Mouse (Mus musculus) liver, adult 2 months (tissue): ENCODE results near the gene Atp6v1c2. TPM values are rescaled to one million over a fixed set of nuclear protein-coding genes. Genes with fewer than 3 reads are reported as not detected.

Experiments
- DNase-seq: peaks from one replicate; pipeline ENCODE4 v3.0.0-alpha.2; 2011; ENCODE audit warnings: low read depth, low spot score; ENCODE audit errors: extremely low read depth
- H3K27ac ChIP-seq: fragments of 200-500 bp; replicated peaks from 2 replicates; pipeline ENCODE4 v1.5.1; 2012; ENCODE audit warnings: low read depth, mild to moderate bottlenecking, control low read depth, inconsistent platforms, low read length; ENCODE audit not compliant: insufficient read depth
- H3K27me3 ChIP-seq: fragments of 200-500 bp; 2 replicates; pipeline ENCODE4 v1.6.1; 2012; ENCODE audit warnings: mild to moderate bottlenecking, moderate library complexity, low read length, inconsistent platforms; ENCODE audit not compliant: control insufficient read depth, insufficient read depth
- H3K36me3 ChIP-seq: fragments of 200-500 bp; 2 replicates; pipeline ENCODE4 v1.6.1; 2012; ENCODE audit warnings: low read length, inconsistent platforms; ENCODE audit not compliant: control insufficient read depth, insufficient read depth
- H3K4me1 ChIP-seq: fragments of 200-500 bp; 2 replicates; pipeline ENCODE4 v1.6.1; 2011; ENCODE audit warnings: low read length; ENCODE audit not compliant: control insufficient read depth, insufficient read depth
- H3K4me3 ChIP-seq: fragments of 200-500 bp; 2 replicates; pipeline ENCODE4 v1.5.1; 2011; ENCODE audit warnings: low read depth, mild to moderate bottlenecking, control low read depth, low read length, moderate library complexity; ENCODE audit not compliant: insufficient read depth
- H3K79me2 ChIP-seq: fragments of 200-500 bp; 2 replicates; pipeline ENCODE4 v1.6.1; 2012; ENCODE audit warnings: inconsistent platforms, mild to moderate bottlenecking, low read length, moderate library complexity; ENCODE audit not compliant: control insufficient read depth, insufficient read depth
- H3K9ac ChIP-seq: fragments of 200-500 bp; 2 replicates; pipeline ENCODE4 v1.6.1; 2012; ENCODE audit warnings: low read depth, mild to moderate bottlenecking, control low read depth, inconsistent platforms, low read length
- CTCF ChIP-seq: fragments of 200-500 bp; IDR thresholded peaks from 2 replicates; pipeline ENCODE4 v1.5.1; 2011; ENCODE audit warnings: low read depth, low read length, control low read depth
- POLR2A ChIP-seq: fragments of 200-500 bp; IDR thresholded peaks from 2 replicates; pipeline ENCODE4 v1.6.1; 2011; ENCODE audit warnings: low read length, control low read depth; ENCODE audit not compliant: insufficient read depth; ENCODE audit errors: extremely low read depth
- WGBS: fragments of 180-500 bp; shearing (Covaris S2); methylation state at CpG from one replicate; pipeline ENCODE4 v1.1.7; 2018; 5-methylcytosine and 5-hydroxymethylcytosine counted together
- polyA plus RNA-seq: library from polyadenylated mRNA; depleted of rRNA; stranded (reverse); fragments of >200 nt; gene quantifications from 2 replicates; pipeline ENCODE4 v1.2.3, GENCODE M21; 2012
- total RNA-seq: library from RNA; depleted of rRNA; stranded (reverse); fragments of >200 nt; gene quantifications from 2 replicates; pipeline ENCODE4 v1.2.3, GENCODE M21; 2014

The Atp6v1c2 gene
- total and polyA plus RNA-seq, 2 experiments, result not detected

DNA sequence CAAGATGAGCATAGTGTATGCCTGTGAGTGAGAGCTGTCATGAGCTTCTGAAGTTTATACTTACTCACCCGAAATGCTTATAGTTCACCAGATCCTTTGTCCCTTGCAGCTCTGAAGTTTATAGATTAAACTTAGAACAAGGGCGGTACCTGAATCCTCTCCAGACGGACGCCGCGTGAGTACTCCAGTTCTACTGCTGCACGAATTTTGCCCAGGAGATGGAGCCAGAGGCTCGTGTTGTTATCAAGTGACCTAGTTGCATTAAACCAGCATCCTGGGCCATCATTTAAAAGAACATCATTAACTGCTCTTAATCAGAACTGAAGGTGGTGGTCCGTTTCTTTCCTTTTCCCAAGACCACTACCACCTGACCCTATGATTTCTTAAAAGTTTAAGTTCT is 29.8 kb upstream of the Atp6v1c2 start:
- H3K27ac ChIP-seq, result no peak overlapping the region
- peaks cover 49% of the 10 kb centered on the region for H3K36me3 ChIP-seq
- H3K27me3 ChIP-seq, result no peaks in the 10 kb centered on the region
- no peak overlapping the region for H3K4me3 ChIP-seq
- H3K4me1 ChIP-seq, result no peaks in the 10 kb centered on the region; the same call in 1 of the 2 replicates
- H3K79me2 ChIP-seq, result no peaks in the 10 kb centered on the region
- 66% methylated on average over 9 of the region's 9 CpGs for WGBS
- DNase-seq, result peak; percentile 50
- TF ChIP-seq POLR2A (no peak), CTCF (peak; percentile 47)
- H3K9ac ChIP-seq, result no peak overlapping the region

DNA sequence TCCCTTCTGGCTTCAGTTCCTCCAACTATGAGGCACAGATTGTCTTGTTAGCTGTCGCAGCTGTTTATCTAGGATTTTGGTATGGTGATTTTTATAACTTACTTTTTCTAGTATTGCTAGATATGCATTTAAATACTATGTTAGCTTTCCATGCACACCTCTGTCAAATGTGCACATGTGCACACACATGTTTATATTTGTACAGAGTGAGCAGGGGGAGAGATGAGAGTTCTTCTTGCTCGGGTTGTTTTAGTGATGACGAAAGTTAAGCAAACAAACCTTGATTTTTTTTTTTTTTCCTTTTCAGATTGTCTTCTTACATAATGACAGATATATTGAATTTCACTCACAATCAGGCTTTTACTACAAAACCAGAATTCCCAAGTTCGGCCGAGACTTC is 28.6 kb upstream of the Atp6v1c2 start:
- Histone ChIP-seq H3K36me3 (peaks cover 49% of the 10 kb centered on the region), H3K79me2 (no peaks in the 10 kb centered on the region), H3K9ac (no peak overlapping the region), H3K27ac (no peak overlapping the region), H3K4me3 (no peak overlapping the region), H3K4me1 (no peaks in the 10 kb centered on the region; the same call in 1 of the 2 replicates), H3K27me3 (no peaks in the 10 kb centered on the region)
- 42% methylated on average over 5 of the region's 5 CpGs for WGBS
- DNase-seq, result peak; percentile 53
- TF ChIP-seq POLR2A (no peak), CTCF (no peak)

DNA sequence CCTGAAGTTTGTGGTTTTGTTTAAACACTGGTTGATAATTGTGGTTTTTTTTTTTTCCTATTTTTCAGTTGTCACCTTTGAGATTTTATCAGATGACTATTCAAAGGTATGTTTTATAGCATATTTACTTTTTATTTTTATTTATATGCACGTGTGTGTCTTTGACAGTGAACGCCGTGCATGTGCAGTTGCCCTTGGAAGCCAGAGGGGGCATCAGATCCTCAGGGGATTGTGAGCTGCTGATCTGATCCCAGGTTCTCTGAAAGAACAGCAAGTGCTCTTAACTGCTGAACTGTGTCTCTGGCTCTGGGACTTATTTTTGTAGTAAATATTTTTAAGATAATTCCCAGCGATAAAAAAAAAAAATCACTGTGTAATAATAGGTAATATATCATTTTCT is 27.7 kb upstream of the Atp6v1c2 start:
- Histone ChIP-seq H3K9ac (no peak overlapping the region), H3K4me3 (no peak overlapping the region), H3K4me1 (no peaks in the 10 kb centered on the region; the same call in 1 of the 2 replicates), H3K27me3 (no peaks in the 10 kb centered on the region), H3K27ac (no peak overlapping the region), H3K36me3 (peaks cover 43% of the 10 kb centered on the region), H3K79me2 (no peaks in the 10 kb centered on the region)
- TF ChIP-seq CTCF, result peak; percentile 48
- no peak for TF ChIP-seq POLR2A
- no peak for DNase-seq
- 82% methylated on average over 4 of the region's 4 CpGs for WGBS

- TF ChIP-seq POLR2A, result no peak
- TF ChIP-seq CTCF, result no peak
- H3K9ac ChIP-seq, result no peak overlapping the region
- no peak overlapping the region for H3K27ac ChIP-seq
- no peak for DNase-seq
- no peak overlapping the region for H3K4me3 ChIP-seq
- H3K79me2 ChIP-seq, result peaks cover 5% of the 10 kb centered on the region; the same call in 1 of the 2 replicates
- H3K4me1 ChIP-seq, result peaks cover 7% of the 10 kb centered on the region; the same call in 1 of the 2 replicates
- H3K27me3 ChIP-seq, result no peaks in the 10 kb centered on the region
- H3K36me3 ChIP-seq, result peaks cover 16% of the 10 kb centered on the region
Measured at GRCm38 (mm10) chr12:17350106-17350505, 20.9 kb upstream of the Atp6v1c2 start.

DNA sequence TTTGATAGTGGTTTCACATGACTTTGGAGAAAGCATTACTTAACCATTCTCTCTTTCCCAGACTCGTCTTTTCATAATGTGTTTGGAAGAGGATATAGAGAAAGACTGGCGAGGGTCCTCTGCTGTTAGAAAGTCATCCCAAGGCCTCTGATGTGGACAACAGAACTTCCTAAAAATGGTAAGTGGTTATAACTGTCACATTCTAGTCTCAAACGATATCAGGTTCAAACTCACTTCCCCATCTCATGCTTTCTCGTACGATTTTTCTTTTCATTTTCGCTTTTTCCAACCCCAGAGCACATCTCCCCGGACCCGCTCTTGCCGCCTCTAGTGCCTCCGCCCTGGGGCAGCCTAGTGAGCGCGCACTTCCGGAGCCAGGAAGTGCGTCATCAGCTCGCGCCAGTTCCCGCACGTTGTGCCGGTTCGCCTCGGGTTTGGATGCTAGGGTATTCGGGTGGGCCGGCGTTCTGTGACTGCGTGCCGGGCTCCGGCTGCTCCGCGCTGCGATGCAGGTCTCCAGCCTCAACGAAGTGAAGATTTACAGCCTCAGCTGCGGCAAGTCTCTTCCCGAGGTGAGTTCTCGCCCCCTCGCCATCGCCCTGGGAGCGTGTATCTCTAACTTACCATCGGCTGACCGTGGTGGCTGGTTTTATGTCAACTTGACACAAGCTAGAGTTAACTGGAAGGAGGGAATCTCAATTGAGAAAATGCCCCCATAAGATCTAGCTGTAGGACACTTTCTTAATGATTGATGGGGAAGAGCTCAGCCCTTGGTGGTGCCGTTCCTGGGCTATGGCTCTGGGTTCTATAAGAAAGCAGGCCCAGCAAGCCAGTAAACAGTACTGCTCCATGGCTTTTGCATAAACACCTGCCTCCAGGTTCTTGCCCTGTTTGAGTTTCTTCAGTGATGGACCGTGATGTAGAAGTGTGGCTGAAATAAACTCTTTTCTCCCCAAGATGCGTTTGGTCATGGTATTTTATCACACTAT is 19.2 kb upstream of the Atp6v1c2 start, which contains the start of gene Nol10:
TSS of gene Nol10 (plus strand) at position 411 of the 989 bp plus-strand sequence.
- WGBS, result under 1% methylated on average over 42 of the region's 42 CpGs
- Histone ChIP-seq H3K27ac (no peak within 1 kb of the TSS), H3K27me3 (no peaks in the 10 kb centered on the region), H3K36me3 (peaks cover 6% of the 10 kb centered on the region), H3K9ac (peak within 1 kb of the TSS; percentile 88), H3K4me3 (peak within 1 kb of the TSS; percentile 94), H3K79me2 (peaks cover 5% of the 10 kb centered on the region; the same call in 1 of the 2 replicates), H3K4me1 (peaks cover 7% of the 10 kb centered on the region; the same call in 1 of the 2 replicates)
- no peak for TF ChIP-seq CTCF
- TF ChIP-seq POLR2A, result peak; percentile 72
- DNase-seq, result peak; percentile 72
